Mouse (Mus musculus) neural tube, embryonic 11.5 days (tissue): ENCODE measurements at regions not wholly inside any gene's neighbourhood (a gene's known extent, or its start where the extent isn't known, plus 50 kb on each side); places are given as distances from the start of the nearest gene placed in this dataset.

Experiments
- ATAC-seq: fragments of 200-750 bp; cut with Nextera tagmentation; 2 replicates; pipeline ENCODE4 v1.8.0; 2017; ENCODE audit warnings: moderate number of reproducible peaks, mild to moderate bottlenecking, moderate TSS enrichment, moderate library complexity; ENCODE audit not compliant: insufficient read depth, low FRiP score, low TSS enrichment
- DNase-seq: peaks from one replicate; pipeline ENCODE4 v3.0.0-alpha.2; 2015; ENCODE audit warnings: low spot score
- H3K27ac ChIP-seq: fragments of 300-500 bp; sonication (generic); 2 replicates; pipeline ENCODE4 v1.5.1; 2014; ENCODE audit warnings: low read depth, mild to moderate bottlenecking, low read length
- H3K27me3 ChIP-seq: fragments of 300-500 bp; sonication (generic); 2 replicates; pipeline ENCODE4 v1.6.1; 2014; ENCODE audit warnings: mild to moderate bottlenecking, low read length, mixed read lengths; ENCODE audit not compliant: control insufficient read depth, insufficient read depth
- H3K36me3 ChIP-seq: fragments of 300-500 bp; sonication (generic); 2 replicates; pipeline ENCODE4 v1.6.1; 2014; ENCODE audit warnings: mild to moderate bottlenecking, low read length, moderate library complexity, mixed read lengths; ENCODE audit not compliant: control insufficient read depth, insufficient read depth
- H3K4me1 ChIP-seq: fragments of 300-500 bp; sonication (generic); 2 replicates; pipeline ENCODE4 v1.6.1; 2014; ENCODE audit warnings: low read length, mixed read lengths; ENCODE audit not compliant: control insufficient read depth, insufficient read depth
- H3K4me2 ChIP-seq: fragments of 300-500 bp; sonication (generic); 2 replicates; pipeline ENCODE4 v1.6.1; 2014; ENCODE audit warnings: low read depth, mild to moderate bottlenecking, moderate library complexity
- H3K4me3 ChIP-seq: fragments of 300-500 bp; sonication (generic); 2 replicates; pipeline ENCODE4 v1.5.1; 2014; ENCODE audit warnings: low read depth, low read length
- H3K9ac ChIP-seq: fragments of 300-500 bp; sonication (generic); 2 replicates; pipeline ENCODE4 v1.6.1; 2014; ENCODE audit warnings: mild to moderate bottlenecking, low read length
- H3K9me3 ChIP-seq: fragments of 300-500 bp; sonication (generic); 2 replicates; pipeline ENCODE4 v1.6.1; 2016; ENCODE audit warnings: low read length; ENCODE audit not compliant: control insufficient read depth
- WGBS: fragments of 180-500 bp; shearing (Covaris S2); extraction: QIAGEN DNeasy Blood & Tissue Kit; methylation state at CpG from one replicate; pipeline ENCODE4 v1.1.7; 2014; 5-methylcytosine and 5-hydroxymethylcytosine counted together

- Histone ChIP-seq H3K36me3 (no peaks in the 10 kb centered on the region), H3K4me1 (no peaks in the 10 kb centered on the region), H3K27me3 (no peaks in the 10 kb centered on the region), H3K9me3 (no peaks in the 10 kb centered on the region), H3K27ac (no peak overlapping the region), H3K4me2 (no peak overlapping the region), H3K9ac (no peak overlapping the region), H3K4me3 (no peak overlapping the region)
- DNase-seq (no peak), ATAC-seq (no peak)
- WGBS: 94% methylated on average over 9 of the region's 9 CpGs
Observed at GRCm38 (mm10) chr12:112290299-112290698, 144.3 kb downstream of the Kif26a start.

- no peaks in the 10 kb centered on the region for H3K36me3 ChIP-seq
- 84% methylated on average over 16 of the region's 16 CpGs for WGBS
- no peak for DNase-seq
- H3K4me1 ChIP-seq: no peaks in the 10 kb centered on the region
- ATAC-seq: no peak; the same call in 1 of the 2 replicates
- no peak overlapping the region for H3K4me3 ChIP-seq
- no peaks in the 10 kb centered on the region for H3K9me3 ChIP-seq
- no peak overlapping the region for H3K27ac ChIP-seq
- no peak overlapping the region for H3K9ac ChIP-seq
- no peaks in the 10 kb centered on the region for H3K27me3 ChIP-seq
- H3K4me2 ChIP-seq: no peak overlapping the region
Observed at GRCm38 (mm10) chr12:112291748-112292561, 145.9 kb downstream of the Kif26a start.

GRCm38 (mm10) chr12:112293105-112293504 is 147.1 kb downstream of the Kif26a start:
- Histone ChIP-seq H3K4me1 (no peaks in the 10 kb centered on the region), H3K9me3 (no peaks in the 10 kb centered on the region), H3K36me3 (no peaks in the 10 kb centered on the region), H3K4me2 (no peak overlapping the region), H3K4me3 (no peak overlapping the region), H3K27me3 (0 out of 2 replicates have a peak, but pooled peaks cover 2% of the 10 kb centered on the region), H3K9ac (no peak overlapping the region), H3K27ac (no peak overlapping the region)
- WGBS: 72% methylated on average over 13 of the region's 13 CpGs
- ATAC-seq (no peak), DNase-seq (no peak)

- no peak overlapping the region for H3K9ac ChIP-seq
- H3K36me3 ChIP-seq: no peaks in the 10 kb centered on the region
- H3K27me3 ChIP-seq: 0 out of 2 replicates have a peak, but pooled peaks cover 3% of the 10 kb centered on the region
- no peaks in the 10 kb centered on the region for H3K9me3 ChIP-seq
- H3K4me2 ChIP-seq: no peak overlapping the region
- H3K4me3 ChIP-seq: no peak overlapping the region
- no peak for ATAC-seq
- no peak for DNase-seq
- WGBS: 83% methylated on average over 6 of the region's 6 CpGs
- H3K27ac ChIP-seq: no peak overlapping the region
- H3K4me1 ChIP-seq: peaks cover 5% of the 10 kb centered on the region
Observed at GRCm38 (mm10) chr12:112295337-112295941, 149.4 kb downstream of the Kif26a start.

- no peaks in the 10 kb centered on the region for H3K9me3 ChIP-seq
Observed at GRCm38 (mm10) chr12:112298521-112298920, 152.5 kb downstream of the Kif26a start.

GRCm38 (mm10) chr12:112299089-112299488 is 153.1 kb downstream of the Kif26a start:
- Histone ChIP-seq H3K4me1 (peaks cover 17% of the 10 kb centered on the region), H3K4me2 (no peak overlapping the region), H3K36me3 (no peaks in the 10 kb centered on the region), H3K27ac (no peak overlapping the region), H3K9me3 (no peaks in the 10 kb centered on the region), H3K9ac (no peak overlapping the region), H3K27me3 (peaks cover 7% of the 10 kb centered on the region), H3K4me3 (no peak overlapping the region)
- no peak for ATAC-seq
- no peak for DNase-seq
- 57% methylated on average over 5 of the region's 5 CpGs for WGBS

More at GRCm38 (mm10) chr12:112298521-112298920, 152.5 kb downstream of the Kif26a start:
- no peak for DNase-seq
- no peaks in the 10 kb centered on the region for H3K36me3 ChIP-seq
- H3K27me3 ChIP-seq: peaks cover 7% of the 10 kb centered on the region
- no peak overlapping the region for H3K4me3 ChIP-seq
- ATAC-seq: no peak
- H3K9ac ChIP-seq: no peak overlapping the region
- peaks cover 17% of the 10 kb centered on the region for H3K4me1 ChIP-seq
- 92% methylated on average over 8 of the region's 8 CpGs for WGBS
- no peak overlapping the region for H3K27ac ChIP-seq
- no peak overlapping the region for H3K4me2 ChIP-seq

- 76% methylated on average over 6 of the region's 6 CpGs for WGBS
- Histone ChIP-seq H3K27ac (no peak overlapping the region), H3K4me1 (peaks cover 17% of the 10 kb centered on the region), H3K4me3 (no peak overlapping the region), H3K4me2 (no peak overlapping the region), H3K9ac (no peak overlapping the region), H3K36me3 (no peaks in the 10 kb centered on the region), H3K27me3 (peaks cover 7% of the 10 kb centered on the region), H3K9me3 (no peaks in the 10 kb centered on the region)
- no peak for DNase-seq
- ATAC-seq: no peak
Observed at GRCm38 (mm10) chr12:112299603-112300002, 153.6 kb downstream of the Kif26a start.

GRCm38 (mm10) chr12:112300125-112300524 is 154.1 kb downstream of the Kif26a start:
- Histone ChIP-seq H3K9me3 (no peaks in the 10 kb centered on the region), H3K4me1 (peaks cover 17% of the 10 kb centered on the region), H3K36me3 (no peaks in the 10 kb centered on the region), H3K4me2 (no peak overlapping the region), H3K27ac (no peak overlapping the region), H3K27me3 (peaks cover 7% of the 10 kb centered on the region), H3K4me3 (no peak overlapping the region), H3K9ac (no peak overlapping the region)
- DNase-seq (no peak), ATAC-seq (no peak)
- WGBS: 90% methylated on average over 4 of the region's 4 CpGs
